Mouse (Mus musculus) CD4-positive, CD25-positive, alpha-beta regulatory T cell, adult 2 months (primary cell): ENCODE results near the gene Gramd4.
A peak's percentile ranks its signal among the peaks of the same experiment; 100 is the strongest.

Experiments
- DNase-seq: peaks from one replicate; pipeline ENCODE4 v3.0.0-alpha.2; 2012; ENCODE audit warnings: low read depth, low spot score

Gene Gramd4

DNA sequence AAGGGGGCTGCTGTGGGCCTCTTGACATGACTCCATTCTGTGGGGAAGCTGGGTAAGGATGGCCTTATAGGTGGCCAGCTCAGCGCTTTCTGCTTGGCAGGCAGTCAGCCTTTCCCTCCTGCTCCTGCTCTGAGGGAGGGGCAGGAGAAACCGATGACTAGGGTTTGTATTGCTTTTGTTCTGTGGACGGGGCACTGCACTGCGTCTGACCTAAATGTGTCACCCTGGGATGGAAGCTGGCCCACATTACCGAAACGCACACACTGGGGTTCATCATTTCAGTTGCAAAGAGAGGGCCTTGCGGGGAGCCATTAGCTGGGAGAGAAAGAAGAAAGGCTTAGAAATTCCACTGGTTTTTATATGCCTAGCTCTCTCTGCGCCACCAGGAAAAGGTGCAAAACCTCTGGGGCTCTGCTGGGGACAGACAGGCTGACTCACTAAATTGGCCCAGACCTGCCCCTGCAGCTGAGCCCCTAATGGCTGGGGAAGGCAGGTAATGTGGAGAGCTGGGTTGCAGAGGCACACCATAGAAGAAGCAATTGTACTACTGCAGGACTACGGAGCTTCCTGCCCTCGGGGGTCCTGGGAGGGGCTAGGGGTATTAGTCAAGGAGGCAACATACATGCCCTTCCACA, 55.3 kb downstream of the Gramd4 start:
- no peak for DNase-seq

DNA sequence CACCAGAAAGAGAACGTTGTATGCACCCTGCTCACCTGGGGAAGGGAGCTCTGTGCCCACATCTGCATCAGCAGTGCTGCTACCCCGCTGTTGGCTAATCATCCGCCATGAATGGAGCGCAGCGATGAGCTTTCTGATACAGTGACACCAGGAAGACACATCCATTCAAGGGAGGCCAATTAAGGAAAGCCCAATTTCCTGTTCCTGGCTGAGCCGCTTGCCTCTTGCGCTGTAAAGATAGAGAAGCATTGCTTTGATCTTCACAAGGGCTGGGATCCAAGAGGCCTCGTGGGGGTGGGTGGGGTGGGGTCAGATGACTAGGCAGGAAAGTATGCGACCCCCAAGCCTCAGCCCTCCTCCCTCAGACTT, 55.8 kb downstream of the Gramd4 start:
- peak; percentile 38 for DNase-seq

GRCm38 (mm10) chr15:86116421-86116820, 58.9 kb downstream of the Gramd4 start:
- no peak for DNase-seq

GRCm38 (mm10) chr15:86117115-86118100, 59.9 kb downstream of the Gramd4 start:
- DNase-seq: no peak

- DNase-seq: no peak
Observed at GRCm38 (mm10) chr15:86119186-86119585, 61.7 kb downstream of the Gramd4 start.

DNA sequence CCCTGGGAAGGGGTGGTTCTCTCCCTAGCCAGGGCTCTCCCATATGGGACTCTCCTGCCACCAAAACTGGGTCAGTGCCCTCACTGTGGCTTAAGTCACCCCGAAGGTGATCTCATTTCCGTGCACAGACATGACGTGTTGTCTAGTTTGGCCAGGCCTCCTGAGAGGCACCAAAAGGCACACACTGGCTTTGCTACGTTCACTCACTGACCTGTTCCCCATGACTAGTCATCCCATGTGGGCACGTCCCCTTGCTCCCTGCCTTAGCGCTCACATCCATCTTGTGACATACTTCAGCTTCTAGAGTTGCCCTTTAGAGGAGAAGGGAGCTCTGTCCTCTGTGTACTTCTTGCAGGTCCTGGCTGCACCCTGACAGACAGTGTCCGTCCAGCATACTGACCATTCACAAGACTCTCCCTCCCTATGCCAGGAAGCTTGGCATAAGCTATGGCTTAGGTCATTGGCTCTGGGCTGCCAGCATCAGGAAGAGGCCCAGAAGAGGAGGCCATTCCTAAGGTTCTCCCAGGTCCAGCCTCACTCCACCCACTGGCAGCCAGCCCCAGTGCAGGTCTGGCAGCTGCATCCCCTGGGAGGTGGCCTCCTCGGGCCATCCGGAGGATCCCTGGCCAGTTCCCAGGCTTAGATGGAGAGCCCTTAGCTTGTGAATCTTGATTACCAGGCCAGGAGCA, 64.9 kb downstream of the Gramd4 start:
- DNase-seq: no peak

GRCm38 (mm10) chr15:86123409-86123808, 65.9 kb downstream of the Gramd4 start:
- no peak for DNase-seq

DNA sequence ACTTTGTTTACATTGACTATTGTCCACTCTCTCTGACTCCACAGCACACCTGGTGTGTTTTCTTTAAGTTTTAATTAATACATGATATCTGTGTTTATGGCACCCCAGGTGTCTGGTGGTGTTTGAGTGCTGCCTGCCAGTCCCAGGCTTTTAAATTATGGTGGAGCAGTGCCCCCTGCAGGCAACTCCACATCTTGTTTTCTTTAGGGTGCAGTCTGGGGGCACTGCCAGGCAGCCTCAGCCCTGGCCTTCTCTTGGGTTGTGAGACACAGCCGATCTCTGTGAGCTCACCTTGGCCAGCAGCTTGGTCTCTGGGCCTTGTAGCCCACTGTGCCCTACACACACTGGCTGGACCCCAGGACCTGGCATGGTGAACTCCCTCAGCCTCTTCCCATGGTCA, 66.9 kb downstream of the Gramd4 start:
- peak; percentile 85 for DNase-seq

- DNase-seq: no peak
Observed at GRCm38 (mm10) chr15:86129036-86129435, 71.5 kb downstream of the Gramd4 start.

GRCm38 (mm10) chr15:86130657-86131056, 73.2 kb downstream of the Gramd4 start:
- no peak for DNase-seq

DNA sequence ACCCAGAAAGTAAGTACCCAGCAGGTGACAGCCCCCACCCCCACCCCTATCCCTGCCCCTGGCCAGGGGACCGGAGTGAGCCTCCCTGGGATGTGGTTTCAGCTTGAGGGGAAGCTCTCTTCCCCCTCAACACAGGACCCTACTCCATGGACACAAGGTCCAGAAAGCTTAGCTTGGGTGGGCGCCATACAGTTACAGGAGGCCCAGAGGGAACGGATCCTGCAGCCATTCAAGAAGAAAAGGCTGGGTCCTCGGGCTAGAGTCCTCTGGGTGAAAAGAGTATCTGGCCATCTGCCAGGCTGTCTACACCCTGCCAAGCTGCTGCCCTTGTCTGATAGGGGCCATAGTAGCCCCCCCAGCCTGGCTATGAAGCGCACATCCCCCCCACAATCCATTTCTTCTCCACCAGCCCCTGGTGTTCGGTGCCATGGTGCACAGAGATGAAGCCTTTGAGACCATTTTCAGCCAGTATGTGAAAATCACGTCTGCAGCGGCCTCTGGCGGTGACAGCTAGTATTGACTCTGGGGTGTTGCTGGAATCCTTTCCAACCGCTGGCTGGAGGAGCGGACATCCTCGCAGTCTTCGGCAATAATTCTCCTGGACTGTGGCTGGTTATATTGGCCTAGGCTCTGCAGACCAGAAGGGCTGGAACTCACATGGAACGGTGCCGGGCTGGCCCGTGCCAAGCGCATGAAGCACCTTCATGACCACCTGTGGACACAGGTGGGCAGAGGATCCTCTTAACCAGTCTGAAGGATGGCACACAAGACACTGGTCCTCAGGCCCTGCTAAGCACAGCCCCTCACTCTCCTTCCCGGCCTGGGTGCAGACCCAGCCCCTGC, 77.7 kb downstream of the Gramd4 start:
- DNase-seq: peak; percentile 86

- DNase-seq: peak; percentile 76
Observed at GRCm38 (mm10) chr15:86137638-86138037, 80.1 kb downstream of the Gramd4 start.

- peak; percentile 71 for DNase-seq
Observed at GRCm38 (mm10) chr15:86140323-86140722, 82.8 kb downstream of the Gramd4 start.

GRCm38 (mm10) chr15:86144577-86144976, 87.1 kb downstream of the Gramd4 start:
- DNase-seq: no peak

GRCm38 (mm10) chr15:86145046-86145445, 87.6 kb downstream of the Gramd4 start:
- DNase-seq: no peak

DNA sequence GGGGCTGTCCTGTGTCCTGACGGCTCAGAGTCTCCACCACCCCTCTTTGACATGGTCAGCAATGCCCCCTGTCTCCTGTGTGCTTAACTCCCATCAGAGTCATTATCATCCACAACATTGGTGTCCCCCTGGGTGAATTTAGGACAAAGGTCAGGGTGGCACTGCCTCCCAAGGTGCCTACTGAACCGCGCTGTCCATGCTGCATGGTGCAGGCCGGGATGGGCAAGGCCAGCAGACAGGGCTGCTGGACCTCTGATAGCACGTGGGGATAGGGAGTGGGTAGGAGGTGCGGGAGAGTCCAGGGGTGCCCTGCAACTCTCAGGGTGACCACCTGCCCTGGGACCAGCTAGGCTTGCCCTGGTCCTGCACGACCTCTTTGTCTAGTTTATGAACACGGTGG, 89.4 kb downstream of the Gramd4 start:
- DNase-seq: no peak

GRCm38 (mm10) chr15:86150593-86150992, 93.1 kb downstream of the Gramd4 start:
- no peak for DNase-seq

DNA sequence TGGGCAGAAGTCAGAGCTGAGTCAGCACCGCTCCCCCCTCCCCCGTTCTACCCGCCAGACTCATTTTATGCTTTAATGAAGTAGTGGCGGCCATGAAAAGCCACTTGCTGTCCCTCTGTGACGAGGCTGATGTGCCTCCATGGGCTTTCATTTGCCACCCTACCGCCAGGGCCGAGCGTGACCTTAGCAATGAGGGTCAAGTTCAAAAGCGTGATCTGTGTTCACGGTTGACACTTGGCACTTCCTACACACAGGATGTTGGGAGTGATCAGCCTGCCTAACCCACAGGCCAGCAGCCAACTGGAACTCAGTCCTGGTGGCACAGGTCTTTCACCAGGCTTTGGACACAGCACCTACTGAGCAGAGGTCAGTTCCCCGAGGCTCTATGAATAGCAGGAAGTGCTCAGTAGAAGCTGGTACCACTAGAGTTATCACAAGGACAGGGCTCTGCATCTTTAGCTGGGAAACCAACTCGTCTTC, 96.0 kb downstream of the Gramd4 start:
- no peak for DNase-seq

- no peak for DNase-seq
Observed at GRCm38 (mm10) chr15:86156492-86156891, 99.0 kb downstream of the Gramd4 start.

DNA sequence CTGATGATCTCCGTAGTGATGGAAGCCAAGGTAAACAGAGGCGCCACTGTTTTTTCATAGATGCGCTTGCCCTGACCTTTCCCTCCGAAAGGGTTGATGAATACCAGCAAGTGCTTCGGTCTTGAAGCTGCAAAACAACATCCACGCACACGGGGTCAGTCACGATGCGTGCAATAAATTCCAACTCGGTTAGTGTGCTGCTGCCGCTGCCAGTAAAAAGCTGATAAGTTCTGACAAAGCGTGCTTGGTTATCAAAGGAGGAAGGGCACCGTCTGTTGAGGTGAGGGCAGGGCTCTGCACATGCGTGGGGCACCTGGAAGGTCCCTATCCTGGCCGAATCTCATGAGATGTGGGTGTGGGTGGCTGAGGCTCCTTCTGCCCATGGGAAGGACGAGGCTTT, 101.6 kb downstream of the Gramd4 start:
- DNase-seq: no peak

- DNase-seq: no peak
Observed at GRCm38 (mm10) chr15:86159719-86160118, 102.2 kb downstream of the Gramd4 start.
